Mouse (Mus musculus): ENCODE results near the gene Zdhhc22.

Zdhhc22 gene

GRCm38 (mm10) chr12:86935692-86936282, 54.4 kb downstream of the Zdhhc22 start:
- DNase-seq (ENCODE audit: low spot score), result no peak

- no peak for DNase-seq (ENCODE audit: low spot score)
Measured at GRCm38 (mm10) chr12:86934748-86935147, 55.5 kb downstream of the Zdhhc22 start.

- no peak for DNase-seq (ENCODE audit: low spot score)
Measured at GRCm38 (mm10) chr12:86932575-86932952, 57.7 kb downstream of the Zdhhc22 start.

GRCm38 (mm10) chr12:86931919-86932574, 58.2 kb downstream of the Zdhhc22 start:
- DNase-seq (ENCODE audit: low spot score), result no peak

- no peak for DNase-seq (ENCODE audit: low spot score)
Measured at GRCm38 (mm10) chr12:86930934-86931729, 59.1 kb downstream of the Zdhhc22 start.
